In the genomic region with DNA sequence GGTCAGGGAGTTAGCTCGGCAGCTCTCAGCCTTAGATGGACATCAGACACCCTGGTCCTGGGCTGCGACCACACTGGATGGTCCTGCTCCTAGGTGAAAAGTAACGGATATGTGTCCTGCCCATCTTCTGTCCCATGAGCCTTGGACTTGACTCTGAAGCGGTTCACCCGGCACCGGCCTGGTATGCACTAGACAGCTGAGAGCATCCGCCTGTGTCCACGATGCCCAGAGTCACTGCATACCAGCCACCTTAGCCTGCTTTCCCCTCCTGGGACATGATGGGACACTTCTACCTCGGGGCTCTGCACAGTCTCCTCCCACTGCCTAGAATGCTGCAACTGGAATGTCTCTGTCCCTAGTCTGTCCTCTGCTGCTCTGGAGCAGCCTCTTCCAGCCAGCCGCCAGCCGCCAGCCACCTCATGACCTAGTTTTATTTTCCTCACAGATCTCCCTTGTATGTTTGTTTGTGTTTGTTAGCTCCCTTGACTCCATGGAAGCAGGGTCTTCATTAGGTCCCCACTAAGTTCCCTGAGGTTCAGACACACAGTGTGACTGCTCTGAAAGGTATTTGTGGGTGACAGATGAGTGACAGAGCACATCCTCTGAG, we compare ENCODE assay signal across 25 mouse cellular contexts. TPM values are rescaled to one million over a fixed set of nuclear protein-coding genes. Genes with fewer than 3 reads are reported as not detected.
DNase-seq lines count a peak whose midpoint lies in the region; ATAC-seq and TF ChIP-seq lines count a peak whose summit lies in the region.
"Had no signal": no experiment of that assay in that cellular context is flagged by ENCODE, and none has a peak within 500 bp of the region (broad histone marks: within the 10 kb centered on the region; RNA-seq: fewer than 3 reads in every experiment).

No protein-coding gene starts in this region.

- ATAC-seq in forebrain, embryonic 14.5 days, result no peak
- peak; percentile 55; the same call in 1 of the 2 replicates for ATAC-seq in kidney, embryonic 16.5 days (ENCODE audit: low FRiP score, low TSS enrichment)
- ATAC-seq in limb, embryonic 12.5 days (ENCODE audit: insufficient number of reproducible peaks, insufficient read depth, low FRiP score, low TSS enrichment, low read depth), result no peak
- ATAC-seq: hindbrain, postnatal 0 days; intestine, postnatal 0 days had no signal

- H3K9me3 ChIP-seq in forebrain, embryonic 10.5 days, result no peaks in the 10 kb centered on the region
- no peaks in the 10 kb centered on the region for H3K9me3 ChIP-seq in forebrain, embryonic 14.5 days (replicated peaks; ENCODE audit: control insufficient read depth, low read length)
- H3K9me3 ChIP-seq in kidney, embryonic 16.5 days (ENCODE audit: low read length), result no peaks in the 10 kb centered on the region
- no peaks in the 10 kb centered on the region for H3K9me3 ChIP-seq in limb, embryonic 12.5 days
- H3K9me3 ChIP-seq: embryonic facial prominence, embryonic 15.5 days; limb, embryonic 13.5 days; lung, embryonic 15.5 days; neural tube, embryonic 12.5 days had no signal

- H3K36me3 ChIP-seq in forebrain, embryonic 10.5 days (replicated peaks), result no peaks in the 10 kb centered on the region
- no peaks in the 10 kb centered on the region for H3K36me3 ChIP-seq in forebrain, embryonic 14.5 days (ENCODE audit: control insufficient read depth, insufficient read depth, low read length)
- H3K36me3 ChIP-seq in kidney, embryonic 16.5 days (ENCODE audit: insufficient read depth, low read length), result no peaks in the 10 kb centered on the region
- H3K36me3 ChIP-seq in limb, embryonic 12.5 days, result no peaks in the 10 kb centered on the region
- H3K36me3 ChIP-seq in heart, adult 2 months (ENCODE audit: control insufficient read depth, insufficient read depth, low read length), result no peaks in the 10 kb centered on the region; the same call in 1 of the 2 replicates
- H3K36me3 ChIP-seq: embryonic facial prominence, embryonic 15.5 days; limb, embryonic 13.5 days; lung, embryonic 15.5 days; neural tube, embryonic 12.5 days had no signal

- H3K27ac ChIP-seq in forebrain, embryonic 10.5 days, result peak overlapping the region; percentile 15; the same call in 1 of the 2 replicates
- no peak overlapping the region for H3K27ac ChIP-seq in forebrain, embryonic 14.5 days (ENCODE audit: low read depth, low read length)
- no peak overlapping the region for H3K27ac ChIP-seq in kidney, embryonic 16.5 days (ENCODE audit: low read length)
- no peak overlapping the region for H3K27ac ChIP-seq in limb, embryonic 12.5 days
- no peak overlapping the region; the same call in 1 of the 2 replicates for H3K27ac ChIP-seq in heart, adult 2 months
- H3K27ac ChIP-seq: embryonic facial prominence, embryonic 15.5 days; hindbrain, postnatal 0 days; limb, embryonic 13.5 days; liver, embryonic 14.5 days; lung, embryonic 15.5 days; macrophage; neural tube, embryonic 12.5 days had no signal

- 84% methylated on average over 11 of the region's 11 CpGs for WGBS in forebrain, embryonic 10.5 days
- WGBS in forebrain, embryonic 14.5 days, result 90% methylated on average over 11 of the region's 11 CpGs
- WGBS in kidney, embryonic 16.5 days, result 57% methylated on average over 11 of the region's 11 CpGs
- 81% methylated on average over 11 of the region's 11 CpGs for WGBS in limb, embryonic 12.5 days
- WGBS in heart, adult 2 months, result 55% methylated on average over 11 of the region's 11 CpGs

- no peaks in the 10 kb centered on the region for H3K27me3 ChIP-seq in forebrain, embryonic 10.5 days (ENCODE audit: poor library complexity, severe bottlenecking)
- no peaks in the 10 kb centered on the region for H3K27me3 ChIP-seq in forebrain, embryonic 14.5 days (replicated peaks; ENCODE audit: control insufficient read depth, insufficient read depth, low read length)
- no peaks in the 10 kb centered on the region for H3K27me3 ChIP-seq in kidney, embryonic 16.5 days (ENCODE audit: insufficient read depth, low read length)
- H3K27me3 ChIP-seq in limb, embryonic 12.5 days, result no peaks in the 10 kb centered on the region
- no peaks in the 10 kb centered on the region for H3K27me3 ChIP-seq in heart, adult 2 months (ENCODE audit: control insufficient read depth, insufficient read depth, low read length)
- H3K27me3 ChIP-seq: embryonic facial prominence, embryonic 15.5 days; limb, embryonic 13.5 days; lung, embryonic 15.5 days; neural tube, embryonic 12.5 days had no signal

- no peak for TF ChIP-seq EP300 in heart, adult 2 months (IDR thresholded peaks at IDR 0.05; ENCODE audit: insufficient read depth, low read depth, low read length)

- H3K9ac ChIP-seq in forebrain, embryonic 14.5 days (ENCODE audit: low read length), result no peak overlapping the region
- H3K9ac ChIP-seq in kidney, embryonic 16.5 days (replicated peaks; ENCODE audit: low read length), result no peak overlapping the region
- 0 out of 2 replicates have a peak overlapping the region, but pooled peaks have one; percentile 5 for H3K9ac ChIP-seq in limb, embryonic 12.5 days (replicated peaks)
- no peak overlapping the region for H3K9ac ChIP-seq in heart, adult 2 months (ENCODE audit: low read depth, low read length)
- H3K9ac ChIP-seq: embryonic facial prominence, embryonic 15.5 days; limb, embryonic 13.5 days; liver, embryonic 14.5 days; lung, embryonic 15.5 days; neural tube, embryonic 12.5 days had no signal

- intact Hi-C loops in heart, adult 2 months (cut with DNase I), result loop anchor here (5.0 kb wide), 1 partner anchor 37 kb away; no protein-coding TSS in a partner anchor

- TF ChIP-seq CTCF in heart, adult 2 months (IDR thresholded peaks at IDR 0.05), result no peak

- no peak overlapping the region for H3K4me2 ChIP-seq in forebrain, embryonic 14.5 days (ENCODE audit: low read length)
- no peak overlapping the region for H3K4me2 ChIP-seq in kidney, embryonic 16.5 days (replicated peaks; ENCODE audit: low read depth, low read length)
- no peak overlapping the region for H3K4me2 ChIP-seq in limb, embryonic 12.5 days
- H3K4me2 ChIP-seq: embryonic facial prominence, embryonic 15.5 days; limb, embryonic 13.5 days; lung, embryonic 15.5 days; midbrain, embryonic 11.5 days; neural tube, embryonic 12.5 days had no signal

- no peak overlapping the region for H3K4me3 ChIP-seq in forebrain, embryonic 10.5 days
- no peak overlapping the region for H3K4me3 ChIP-seq in forebrain, embryonic 14.5 days (ENCODE audit: low read depth, low read length)
- no peak overlapping the region for H3K4me3 ChIP-seq in kidney, embryonic 16.5 days (ENCODE audit: low read length)
- no peak overlapping the region for H3K4me3 ChIP-seq in limb, embryonic 12.5 days (replicated peaks)
- H3K4me3 ChIP-seq in heart, adult 2 months, result no peak overlapping the region
- H3K4me3 ChIP-seq: embryonic facial prominence, embryonic 15.5 days; limb, embryonic 13.5 days; lung, embryonic 15.5 days; neural tube, embryonic 12.5 days had no signal

- no peak for TF ChIP-seq POLR2A in heart, adult 2 months (IDR thresholded peaks at IDR 0.05; ENCODE audit: insufficient read depth, low read depth, low read length)

- H3K4me1 ChIP-seq in forebrain, embryonic 10.5 days, result peaks cover 35% of the 10 kb centered on the region
- no peaks in the 10 kb centered on the region for H3K4me1 ChIP-seq in forebrain, embryonic 14.5 days (ENCODE audit: control insufficient read depth, insufficient read depth, low read length)
- peaks cover 16% of the 10 kb centered on the region; the same call in 1 of the 2 replicates for H3K4me1 ChIP-seq in kidney, embryonic 16.5 days (ENCODE audit: insufficient read depth, low read length)
- peaks cover 3% of the 10 kb centered on the region; the same call in 1 of the 2 replicates for H3K4me1 ChIP-seq in limb, embryonic 12.5 days (replicated peaks)
- peaks cover 19% of the 10 kb centered on the region for H3K4me1 ChIP-seq in heart, adult 2 months (ENCODE audit: control insufficient read depth, insufficient read depth, low read length)

- no peaks in the 10 kb centered on the region for H3K79me2 ChIP-seq in heart, adult 2 months (replicated peaks; ENCODE audit: control insufficient read depth, insufficient read depth, low read length)

- DNase-seq in forebrain, embryonic 10.5 days (ENCODE audit: extremely low spot score, low spot score), result no peak
- DNase-seq in forebrain, embryonic 14.5 days (ENCODE audit: low spot score), result no peak
- no peak for DNase-seq in kidney, adult 9 months
- peak; percentile 62 for DNase-seq in Muller cell, postnatal 12 days (ENCODE audit: inconsistent ontology term)
- no peak for DNase-seq in c-Kit-positive CD71-positive TER-119-positive erythroid progenitor cells, embryonic 14.5 days (ENCODE audit: low spot score)
- no peak for DNase-seq in heart, adult 2 months
- DNase-seq: cerebellum, adult 9-10 months; gastrocnemius, postnatal 10 days; heart, adult 11 months; heart, postnatal 4 days; right cerebral cortex, postnatal 14 days; spleen, adult 18-20 months; thymus, postnatal 25 days had no signal

RNA-seq across cellular contexts. Expression of a gene that starts 47.2 kb away (rescaled TPM):
- polyA plus RNA-seq in forebrain, embryonic 10.5 days (2016; fragmentation: Nextera tagmentation; extraction: Ambion mirVana), result 2.4 and 2.5 TPM in 2 replicates
- polyA plus RNA-seq in forebrain, embryonic 14.5 days (2014; fragmentation: Nextera tagmentation; extraction: Ambion mirVana), result 0.79 and 0.95 TPM in 2 replicates
- 8.7 and 10.1 TPM in 2 replicates for polyA plus RNA-seq in kidney, embryonic 16.5 days (2015; fragmentation: Nextera tagmentation; extraction: Ambion mirVana)
- polyA plus RNA-seq in limb, embryonic 12.5 days (2016; fragmentation: Nextera tagmentation; extraction: Ambion mirVana), result 7.4 and 8.5 TPM in 2 replicates
- 10 to 100 TPM; 24.3 to 29.9 TPM for total RNA-seq in heart, adult 2 months (2021)
- polyA plus RNA-seq in heart, adult 2 months (2012; rRNA removed), result 30.3 and 47.5 TPM in 2 replicates
- total RNA-seq: monocyte, adult 5-6 weeks had no signal
